Mouse (Mus musculus) embryonic facial prominence, embryonic 11.5 days (tissue): Measurements from ENCODE around the gene Cstf1. TPM values are rescaled to one million over a fixed set of nuclear protein-coding genes. Genes with fewer than 3 reads are reported as not detected.

ENCODE experiments used
- ATAC-seq: fragments of 200-750 bp; cut with Nextera tagmentation; replicated peaks from 2 replicates; pipeline ENCODE4 v1.8.0; 2017; ENCODE audit warnings: low read depth; ENCODE audit not compliant: insufficient number of reproducible peaks, low FRiP score, low TSS enrichment
- DNase-seq: peaks from one replicate; pipeline ENCODE4 v3.0.0-alpha.2; 2015; ENCODE audit warnings: low spot score
- H3K27ac ChIP-seq: fragments of 300-500 bp; sonication (generic); replicated peaks from 2 replicates; pipeline ENCODE4 v1.5.1; 2014; ENCODE audit warnings: mild to moderate bottlenecking, low read depth, low read length, control low read depth
- H3K27me3 ChIP-seq: fragments of 300-500 bp; sonication (generic); 2 replicates; pipeline ENCODE4 v1.6.1; 2014; ENCODE audit warnings: mild to moderate bottlenecking, low read length, moderate library complexity, mixed read lengths; ENCODE audit not compliant: control insufficient read depth, insufficient read depth
- H3K36me3 ChIP-seq: fragments of 300-500 bp; sonication (generic); replicated peaks from 2 replicates; pipeline ENCODE4 v1.6.1; 2014; ENCODE audit warnings: low read depth, mild to moderate bottlenecking, low read length, moderate library complexity, mixed read lengths; ENCODE audit not compliant: control insufficient read depth, insufficient read depth
- H3K4me1 ChIP-seq: fragments of 300-500 bp; sonication (generic); 2 replicates; pipeline ENCODE4 v1.6.1; 2014; ENCODE audit warnings: low read length, mixed read lengths; ENCODE audit not compliant: control insufficient read depth, insufficient read depth
- H3K4me2 ChIP-seq: fragments of 300-500 bp; sonication (generic); 2 replicates; pipeline ENCODE4 v1.6.1; 2014; ENCODE audit warnings: low read depth, mild to moderate bottlenecking, control low read depth, low read length, moderate library complexity
- H3K4me3 ChIP-seq: fragments of 300-500 bp; sonication (generic); 2 replicates; pipeline ENCODE4 v1.5.1; 2014; ENCODE audit warnings: low read depth, low read length, control low read depth
- H3K9ac ChIP-seq: fragments of 300-500 bp; sonication (generic); replicated peaks from 2 replicates; pipeline ENCODE4 v1.6.1; 2014; ENCODE audit warnings: mild to moderate bottlenecking, control low read depth, low read length
- H3K9me3 ChIP-seq: fragments of 300-500 bp; sonication (generic); replicated peaks from 2 replicates; pipeline ENCODE4 v1.6.1; 2016; ENCODE audit warnings: mild to moderate bottlenecking, low read length, inconsistent platforms, mixed read lengths; ENCODE audit not compliant: control insufficient read depth
- WGBS: fragments of 180-500 bp; shearing (Covaris S2); extraction: QIAGEN DNeasy Blood & Tissue Kit; methylation state at CpG from one replicate; pipeline ENCODE4 v1.1.7; 2014; 5-methylcytosine and 5-hydroxymethylcytosine counted together
- polyA plus RNA-seq: library from polyadenylated mRNA; unstranded; fragments of >200 nt; fragmentation: Nextera tagmentation; extraction: Ambion mirVana; gene quantifications from 2 replicates; pipeline ENCODE4 v1.2.1, GENCODE M21; 2014

The Cstf1 gene
- polyA plus RNA-seq, 1 experiment from 2014 or later = 51.6 TPM

DNA sequence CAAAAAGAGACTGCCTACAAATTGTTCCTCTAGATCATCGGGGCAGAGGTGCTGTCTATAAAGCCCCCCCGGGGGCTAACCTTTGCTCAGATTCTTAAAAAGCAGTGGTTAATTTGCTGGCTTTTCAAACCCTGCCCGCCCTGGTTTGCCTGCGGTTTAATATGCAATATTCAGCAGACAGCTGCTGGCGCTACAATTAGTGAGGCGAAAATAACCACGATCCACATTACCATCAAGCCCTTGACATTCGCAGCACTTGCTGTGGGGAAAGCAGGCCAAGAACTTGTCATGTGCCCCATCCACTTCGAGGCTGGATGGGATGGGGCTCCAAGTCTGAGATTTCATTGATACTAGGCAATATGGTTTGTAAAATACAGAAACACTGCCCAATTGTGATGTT is 17.3 kb upstream of the Cstf1 start:
- H3K4me1 ChIP-seq = no peaks in the 10 kb centered on the region
- WGBS = 82% methylated on average over 9 of the region's 9 CpGs
- H3K36me3 ChIP-seq = peaks cover 10% of the 10 kb centered on the region
- H3K4me3 ChIP-seq = no peak overlapping the region
- no peak overlapping the region for H3K27ac ChIP-seq
- no peak overlapping the region for H3K4me2 ChIP-seq
- no peak overlapping the region for H3K9ac ChIP-seq
- H3K9me3 ChIP-seq = no peaks in the 10 kb centered on the region
- no peak for DNase-seq
- H3K27me3 ChIP-seq = no peaks in the 10 kb centered on the region
- no peak for ATAC-seq

DNA sequence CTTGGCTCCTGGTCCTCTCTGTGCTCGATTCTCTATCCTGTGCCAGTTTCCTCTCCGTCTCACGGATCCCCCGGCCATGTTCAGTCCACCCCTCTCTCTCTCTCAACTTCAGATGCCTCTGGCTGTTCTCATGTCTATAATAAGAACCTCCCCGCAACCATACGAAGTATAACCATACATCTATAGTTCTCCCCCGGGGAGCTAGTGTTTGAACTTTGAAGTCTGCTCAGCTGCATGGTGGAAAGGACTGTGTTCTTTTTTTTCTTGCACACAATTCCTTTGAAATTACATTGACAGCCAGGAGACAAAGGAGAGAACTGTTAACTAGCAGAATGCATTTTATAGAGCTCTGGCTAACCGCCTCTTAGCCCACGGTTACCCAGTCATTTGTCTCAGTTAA is 15.7 kb upstream of the Cstf1 start:
- peaks cover 10% of the 10 kb centered on the region for H3K36me3 ChIP-seq
- 70% methylated on average over 9 of the region's 9 CpGs for whole genome bisulfite sequencing

DNA sequence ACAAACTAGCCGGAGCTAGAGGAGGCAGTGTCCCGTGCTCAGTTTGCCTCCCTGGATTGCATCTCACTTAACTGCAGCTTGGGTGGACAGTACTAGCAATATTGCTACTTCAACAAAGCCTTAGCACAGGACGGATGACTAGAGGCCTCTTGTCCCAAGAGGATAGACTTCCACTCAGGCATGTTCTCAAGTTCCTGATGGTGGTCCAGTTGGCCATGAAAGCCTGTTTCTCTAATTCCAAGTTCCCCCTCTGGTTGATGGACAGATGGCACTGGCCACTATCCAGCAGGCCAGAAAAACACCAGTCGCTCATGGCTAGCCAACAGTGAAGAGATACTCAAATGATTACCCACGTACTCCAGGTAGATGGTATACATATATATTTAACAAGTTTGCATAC is 14.6 kb upstream of the Cstf1 start:
- H3K9ac ChIP-seq = no peak overlapping the region
- DNase-seq (no peak), ATAC-seq (no peak)
- no peaks in the 10 kb centered on the region for H3K27me3 ChIP-seq
- 76% methylated on average over 5 of the region's 5 CpGs for whole genome bisulfite sequencing
- no peaks in the 10 kb centered on the region for H3K4me1 ChIP-seq
- H3K4me3 ChIP-seq = no peak overlapping the region
- H3K4me2 ChIP-seq = no peak overlapping the region
- H3K9me3 ChIP-seq = no peaks in the 10 kb centered on the region
- no peak overlapping the region for H3K27ac ChIP-seq
- peaks cover 14% of the 10 kb centered on the region for H3K36me3 ChIP-seq

More for the DNA sequence above, 15.7 kb upstream of the Cstf1 start:
- no peak overlapping the region for H3K4me2 ChIP-seq
- no peak overlapping the region for H3K9ac ChIP-seq
- no peaks in the 10 kb centered on the region for H3K27me3 ChIP-seq
- no peak overlapping the region for H3K4me3 ChIP-seq
- DNase-seq (no peak), ATAC-seq (no peak)
- no peak overlapping the region for H3K27ac ChIP-seq
- no peaks in the 10 kb centered on the region for H3K4me1 ChIP-seq
- H3K9me3 ChIP-seq = no peaks in the 10 kb centered on the region

DNA sequence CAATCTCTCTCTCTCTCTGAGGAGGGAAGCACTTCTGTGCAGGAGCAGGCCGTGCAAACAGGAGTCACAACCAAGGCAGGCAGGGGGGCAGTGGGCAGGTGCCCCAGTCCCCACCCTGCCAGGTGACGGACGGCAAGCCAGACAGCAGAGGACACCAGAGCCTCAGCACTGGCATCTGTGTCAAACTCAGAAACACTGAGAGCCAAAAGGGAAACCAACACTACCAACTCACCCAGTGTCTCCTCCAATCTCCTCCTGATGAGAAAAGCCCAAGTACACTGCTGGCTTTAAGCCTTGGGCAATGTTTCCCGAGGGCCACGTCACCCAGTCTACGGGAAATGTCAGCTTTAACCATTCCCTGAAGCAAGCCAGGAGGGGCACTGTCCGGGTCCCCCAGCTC is 7.3 kb upstream of the Cstf1 start:
- ATAC-seq (no peak), DNase-seq (no peak)
- H3K9me3 ChIP-seq = no peaks in the 10 kb centered on the region
- no peaks in the 10 kb centered on the region for H3K27me3 ChIP-seq
- 87% methylated on average over 7 of the region's 7 CpGs for WGBS
- no peak overlapping the region for H3K9ac ChIP-seq
- H3K4me2 ChIP-seq = no peak overlapping the region
- H3K4me1 ChIP-seq = no peaks in the 10 kb centered on the region
- H3K4me3 ChIP-seq = no peak overlapping the region
- no peak overlapping the region for H3K27ac ChIP-seq
- peaks cover 16% of the 10 kb centered on the region for H3K36me3 ChIP-seq

DNA sequence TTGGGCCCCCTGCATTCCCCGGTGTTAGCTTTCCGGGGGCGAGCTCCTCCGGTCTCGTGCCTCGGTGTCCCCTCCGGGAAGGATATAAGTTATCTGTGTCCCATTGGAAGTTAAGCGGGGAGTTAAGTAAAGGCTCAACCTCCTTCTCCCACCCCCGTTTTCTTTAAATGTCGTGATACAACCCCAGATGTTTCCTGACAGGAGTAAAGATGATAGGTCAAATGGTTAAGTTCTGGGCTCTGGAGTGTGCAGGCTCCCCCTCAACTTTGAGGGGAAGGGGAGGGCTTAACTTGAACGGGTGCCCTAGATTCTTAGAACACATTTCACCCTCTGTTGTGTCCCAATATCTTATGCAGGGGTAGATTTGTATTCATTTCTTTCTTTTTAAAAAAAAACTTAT is 777 bp downstream of the Cstf1 start:
- Histone ChIP-seq H3K36me3 (peaks cover 13% of the 10 kb centered on the region), H3K4me1 (peaks cover 5% of the 10 kb centered on the region; the same call in 1 of the 2 replicates), H3K4me2 (peak overlapping the region; percentile 40), H3K9me3 (no peaks in the 10 kb centered on the region), H3K4me3 (peak overlapping the region; percentile 64), H3K27ac (no peak overlapping the region), H3K27me3 (no peaks in the 10 kb centered on the region), H3K9ac (peak overlapping the region; percentile 81)
- DNase-seq (no peak), ATAC-seq (no peak)
- 1% methylated on average over 11 of the region's 11 CpGs for WGBS

DNA sequence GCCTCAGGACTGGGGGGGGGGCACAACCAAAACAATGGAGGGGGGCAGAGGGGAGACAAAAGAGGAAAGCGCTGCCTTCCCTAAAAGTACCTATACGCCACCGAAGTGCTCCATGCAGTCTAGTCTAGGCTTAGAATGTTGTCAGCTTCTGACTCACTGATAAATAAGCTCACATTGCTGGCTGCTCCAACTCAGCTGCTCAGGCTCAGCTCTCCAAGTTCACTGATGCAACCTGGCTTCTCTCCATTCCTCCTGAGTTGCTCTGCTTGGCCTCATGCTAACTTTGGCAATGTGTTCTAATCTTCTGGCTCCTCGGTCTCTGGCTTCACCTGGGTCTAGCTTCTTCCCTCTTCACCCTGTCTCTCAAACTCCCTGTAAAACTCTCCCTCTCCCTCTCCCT is 6.1 kb downstream of the Cstf1 start:
- H3K27ac ChIP-seq = no peak overlapping the region

DNA sequence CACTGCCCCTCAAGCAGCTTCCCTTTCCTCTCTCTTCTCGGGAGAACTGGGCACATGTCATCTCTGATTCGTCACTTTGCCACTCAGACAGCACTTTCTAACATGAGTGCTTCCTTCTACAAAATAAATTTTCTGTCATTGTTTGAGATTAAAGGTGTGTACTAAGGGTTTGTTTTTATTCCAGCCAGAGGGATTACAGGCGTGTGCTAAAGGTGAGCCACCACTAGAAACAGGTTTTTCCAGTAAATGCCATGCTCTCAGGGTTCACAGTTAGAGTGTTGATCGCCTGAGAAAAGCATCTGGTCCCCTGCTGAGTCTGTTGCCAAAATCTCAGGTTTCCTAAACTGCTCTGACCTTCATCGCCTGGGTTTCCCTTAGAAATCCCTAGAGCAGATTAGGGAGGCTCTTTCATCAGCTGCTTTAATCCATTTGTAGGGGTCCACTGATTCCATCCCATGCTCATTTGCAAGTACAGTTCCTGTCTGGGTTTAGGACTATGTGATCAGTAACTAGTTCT is 6.6 kb downstream of the Cstf1 start:
- H3K4me1 ChIP-seq = no peaks in the 10 kb centered on the region
- WGBS = 52% methylated on average over 5 of the region's 5 CpGs
- H3K4me3 ChIP-seq = no peak overlapping the region
- DNase-seq (no peak), ATAC-seq (no peak)
- no peaks in the 10 kb centered on the region for H3K27me3 ChIP-seq
- peaks cover 23% of the 10 kb centered on the region for H3K36me3 ChIP-seq
- H3K9me3 ChIP-seq = no peaks in the 10 kb centered on the region
- no peak overlapping the region for H3K9ac ChIP-seq
- H3K27ac ChIP-seq = no peak overlapping the region
- H3K4me2 ChIP-seq = no peak overlapping the region

More for the DNA sequence above, 6.1 kb downstream of the Cstf1 start:
- H3K9me3 ChIP-seq = no peaks in the 10 kb centered on the region
- 82% methylated on average over 4 of the region's 4 CpGs for WGBS
- H3K9ac ChIP-seq = no peak overlapping the region
- H3K4me3 ChIP-seq = no peak overlapping the region
- no peak overlapping the region for H3K4me2 ChIP-seq
- ATAC-seq (no peak), DNase-seq (no peak)
- no peaks in the 10 kb centered on the region for H3K27me3 ChIP-seq
- H3K4me1 ChIP-seq = no peaks in the 10 kb centered on the region
- H3K36me3 ChIP-seq = peaks cover 21% of the 10 kb centered on the region

DNA sequence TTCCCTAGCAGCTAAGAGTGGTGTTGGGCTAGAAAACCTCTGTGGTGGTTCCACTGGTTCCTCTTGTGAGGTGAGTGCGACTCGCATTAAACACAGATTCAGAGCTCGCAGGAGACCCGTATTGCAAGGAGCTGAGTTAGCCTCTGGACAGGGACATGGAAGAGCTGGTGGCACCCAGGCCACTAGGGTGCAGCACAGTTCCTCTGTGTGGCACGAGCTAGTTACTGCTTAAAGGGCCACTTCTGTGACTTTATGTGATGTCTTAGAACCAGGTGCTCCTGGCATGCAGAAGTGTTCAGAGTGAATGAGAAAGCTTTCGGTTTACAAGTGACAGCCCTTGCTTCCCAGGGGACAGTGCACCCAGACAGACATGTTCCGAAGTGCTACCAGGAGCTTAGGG is 7.9 kb downstream of the Cstf1 start:
- ATAC-seq = no peak
- no peak overlapping the region for H3K4me3 ChIP-seq
- H3K4me1 ChIP-seq = no peaks in the 10 kb centered on the region
- DNase-seq = peak; percentile 41
- WGBS = 75% methylated on average over 7 of the region's 7 CpGs
- H3K9me3 ChIP-seq = no peaks in the 10 kb centered on the region
- H3K27me3 ChIP-seq = no peaks in the 10 kb centered on the region
- peaks cover 22% of the 10 kb centered on the region for H3K36me3 ChIP-seq
- H3K27ac ChIP-seq = no peak overlapping the region
- H3K9ac ChIP-seq = no peak overlapping the region
- no peak overlapping the region for H3K4me2 ChIP-seq
